Mouse (Mus musculus) liver, embryonic 11.5 days (tissue): ENCODE data around the gene Zkscan6. TPM values are rescaled to one million over a fixed set of nuclear protein-coding genes. Genes with fewer than 3 reads are reported as not detected.

Source experiments
- ATAC-seq: fragments of 200-750 bp; cut with Nextera tagmentation; replicated peaks from 2 replicates; pipeline ENCODE4 v1.8.0; 2017; ENCODE audit warnings: moderate number of reproducible peaks, mild to moderate bottlenecking, moderate TSS enrichment, moderate library complexity; ENCODE audit not compliant: low FRiP score
- DNase-seq: peaks from one replicate; pipeline ENCODE4 v3.0.0-alpha.2; 2017; ENCODE audit warnings: low spot score
- H3K27ac ChIP-seq: fragments of 300-500 bp; sonication (generic); 2 replicates; pipeline ENCODE4 v1.5.1; 2014; ENCODE audit warnings: mild to moderate bottlenecking, low read depth, low read length, control low read depth
- H3K27me3 ChIP-seq: fragments of 300-500 bp; sonication (generic); replicated peaks from 2 replicates; pipeline ENCODE4 v1.6.1; 2014; ENCODE audit warnings: low read length, mixed read lengths; ENCODE audit not compliant: control insufficient read depth, insufficient read depth
- H3K36me3 ChIP-seq: fragments of 300-500 bp; sonication (generic); 2 replicates; pipeline ENCODE4 v1.6.1; 2014; ENCODE audit warnings: mild to moderate bottlenecking, low read length, moderate library complexity, mixed read lengths; ENCODE audit not compliant: control insufficient read depth, insufficient read depth
- H3K4me1 ChIP-seq: fragments of 300-500 bp; sonication (generic); replicated peaks from 2 replicates; pipeline ENCODE4 v1.6.1; 2014; ENCODE audit warnings: low read length, mixed read lengths; ENCODE audit not compliant: control insufficient read depth, insufficient read depth
- H3K4me2 ChIP-seq: fragments of 300-500 bp; sonication (generic); 2 replicates; pipeline ENCODE4 v1.6.1; 2014; ENCODE audit warnings: mild to moderate bottlenecking, control low read depth, moderate library complexity
- H3K4me3 ChIP-seq: fragments of 300-500 bp; sonication (generic); 2 replicates; pipeline ENCODE4 v1.5.1; 2014; ENCODE audit warnings: low read depth, low read length, control low read depth
- H3K9ac ChIP-seq: fragments of 300-500 bp; sonication (generic); 2 replicates; pipeline ENCODE4 v1.6.1; 2014; ENCODE audit warnings: low read depth, low read length, control low read depth
- H3K9me3 ChIP-seq: fragments of 300-500 bp; sonication (generic); 2 replicates; pipeline ENCODE4 v1.6.1; 2016; ENCODE audit warnings: low read length, inconsistent platforms, mixed read lengths; ENCODE audit not compliant: control insufficient read depth
- WGBS: fragments of 180-500 bp; shearing (Covaris S2); extraction: QIAGEN DNeasy Blood & Tissue Kit; methylation state at CpG from one replicate; pipeline ENCODE4 v1.1.7; 2014; 5-methylcytosine and 5-hydroxymethylcytosine counted together
- polyA plus RNA-seq: library from polyadenylated mRNA; unstranded; fragments of >200 nt; fragmentation: Nextera tagmentation; extraction: Ambion mirVana; gene quantifications from 2 replicates; pipeline ENCODE4 v1.2.1, GENCODE M21; 2014

Gene Zkscan6
- polyA plus RNA-seq, 1 experiment from 2014 or later: 12.0 TPM

- no peak for ATAC-seq
- Histone ChIP-seq H3K27me3 (no peaks in the 10 kb centered on the region), H3K27ac (no peak overlapping the region), H3K9ac (0 out of 2 replicates have a peak overlapping the region, but pooled peaks have one; percentile 14), H3K4me2 (no peak overlapping the region), H3K4me3 (no peak overlapping the region), H3K9me3 (no peaks in the 10 kb centered on the region), H3K36me3 (peaks cover 10% of the 10 kb centered on the region; the same call in 1 of the 2 replicates), H3K4me1 (peaks cover 29% of the 10 kb centered on the region)
- DNase-seq: no peak
- 42% methylated on average over 2 of the region's 2 CpGs for WGBS
These were observed 29.9 kb upstream of the Zkscan6 start for GRCm38 (mm10) chr11:65776906-65777611.

GRCm38 (mm10) chr11:65777810-65778209 is 29.2 kb upstream of the Zkscan6 start:
- DNase-seq (no peak), ATAC-seq (no peak)
- no peak overlapping the region for H3K9ac ChIP-seq
- peaks cover 10% of the 10 kb centered on the region; the same call in 1 of the 2 replicates for H3K36me3 ChIP-seq
- H3K9me3 ChIP-seq: no peaks in the 10 kb centered on the region
- WGBS: 48% methylated on average over 5 of the region's 5 CpGs
- peaks cover 29% of the 10 kb centered on the region for H3K4me1 ChIP-seq
- H3K27ac ChIP-seq: no peak overlapping the region
- no peak overlapping the region for H3K4me3 ChIP-seq
- no peaks in the 10 kb centered on the region for H3K27me3 ChIP-seq
- no peak overlapping the region for H3K4me2 ChIP-seq

GRCm38 (mm10) chr11:65779066-65779465 is 27.9 kb upstream of the Zkscan6 start:
- no peak overlapping the region for H3K4me2 ChIP-seq
- H3K4me1 ChIP-seq: peaks cover 22% of the 10 kb centered on the region
- H3K9me3 ChIP-seq: no peaks in the 10 kb centered on the region
- 76% methylated on average over 1 of the region's 1 CpGs for WGBS
- no peak overlapping the region for H3K27ac ChIP-seq
- no peak overlapping the region for H3K9ac ChIP-seq
- no peak overlapping the region for H3K4me3 ChIP-seq
- DNase-seq (no peak), ATAC-seq (no peak)
- H3K36me3 ChIP-seq: peaks cover 10% of the 10 kb centered on the region; the same call in 1 of the 2 replicates
- H3K27me3 ChIP-seq: no peaks in the 10 kb centered on the region

- Histone ChIP-seq H3K4me1 (peaks cover 18% of the 10 kb centered on the region), H3K9me3 (no peaks in the 10 kb centered on the region), H3K27ac (no peak overlapping the region), H3K9ac (no peak overlapping the region), H3K4me3 (no peak overlapping the region), H3K36me3 (peaks cover 10% of the 10 kb centered on the region; the same call in 1 of the 2 replicates), H3K27me3 (no peaks in the 10 kb centered on the region), H3K4me2 (no peak overlapping the region)
- DNase-seq: no peak
- WGBS: 89% methylated on average over 1 of the region's 1 CpGs
- no peak for ATAC-seq
These were observed 27.4 kb upstream of the Zkscan6 start for GRCm38 (mm10) chr11:65779578-65779977.

GRCm38 (mm10) chr11:65781596-65781995 is 25.4 kb upstream of the Zkscan6 start:
- H3K9me3 ChIP-seq: no peaks in the 10 kb centered on the region
- H3K36me3 ChIP-seq: peaks cover 10% of the 10 kb centered on the region; the same call in 1 of the 2 replicates
- WGBS: 67% methylated on average over 3 of the region's 3 CpGs
- no peaks in the 10 kb centered on the region for H3K27me3 ChIP-seq
- peaks cover 21% of the 10 kb centered on the region for H3K4me1 ChIP-seq
- ATAC-seq (no peak), DNase-seq (no peak)
- H3K4me2 ChIP-seq: no peak overlapping the region
- no peak overlapping the region for H3K4me3 ChIP-seq
- H3K9ac ChIP-seq: no peak overlapping the region
- no peak overlapping the region for H3K27ac ChIP-seq

GRCm38 (mm10) chr11:65786160-65786559 is 20.8 kb upstream of the Zkscan6 start:
- Histone ChIP-seq H3K9me3 (no peaks in the 10 kb centered on the region), H3K9ac (no peak overlapping the region), H3K4me1 (peaks cover 8% of the 10 kb centered on the region), H3K27ac (peak overlapping the region; percentile 62), H3K4me2 (peak overlapping the region; percentile 89), H3K36me3 (peaks cover under 1% of the 10 kb centered on the region; the same call in 1 of the 2 replicates), H3K4me3 (peak overlapping the region; percentile 98), H3K27me3 (no peaks in the 10 kb centered on the region)
- DNase-seq (no peak), ATAC-seq (peak; percentile 44)
- 57% methylated on average over 2 of the region's 2 CpGs for WGBS

GRCm38 (mm10) chr11:65787421-65788151 is 19.4 kb upstream of the Zkscan6 start:
- Histone ChIP-seq H3K9ac (peak overlapping the region; percentile 97), H3K4me2 (peak overlapping the region; percentile 89), H3K9me3 (no peaks in the 10 kb centered on the region), H3K4me3 (peak overlapping the region; percentile 98), H3K4me1 (peaks cover 8% of the 10 kb centered on the region), H3K27me3 (no peaks in the 10 kb centered on the region), H3K36me3 (no peaks in the 10 kb centered on the region), H3K27ac (peak overlapping the region; percentile 87)
- under 1% methylated on average over 70 of the region's 71 CpGs for WGBS
- DNase-seq: peak; percentile 41
- ATAC-seq: peak; percentile 71

- Histone ChIP-seq H3K9me3 (no peaks in the 10 kb centered on the region), H3K36me3 (no peaks in the 10 kb centered on the region), H3K4me3 (peak within 1 kb of the TSS; percentile 98), H3K4me2 (peak within 1 kb of the TSS; percentile 89), H3K27me3 (no peaks in the 10 kb centered on the region), H3K27ac (peak within 1 kb of the TSS; percentile 87), H3K4me1 (peaks cover 8% of the 10 kb centered on the region), H3K9ac (peak within 1 kb of the TSS; percentile 97)
- under 1% methylated on average over 32 of the region's 36 CpGs for WGBS
- ATAC-seq (peak; percentile 99), DNase-seq (peak; percentile 94)
These were observed 18.8 kb upstream of the Zkscan6 start, which contains the start of gene Map2k4 for GRCm38 (mm10) chr11:65788154-65788553. Map2k4 (minus strand) TSS chr11:65788297.
